Mouse (Mus musculus) cerebellum, adult 11 months (tissue): ENCODE measurements around the gene Zscan4c.
"Not testable (repeated sequence)": the region's sequence is repeated elsewhere in the genome, so short reads cannot be mapped to it uniquely, and the experiment has no call there.

Source experiments
- DNase-seq: peaks from one replicate; pipeline ENCODE4 v3.0.0; 2022

Zscan4c gene

GRCm38 (mm10) chr7:11005445-11005844 lies at the start of gene Zscan4c:
Gene Zscan4c (plus strand): TSS chr7:11005745.
- not testable (repeated sequence) for DNase-seq
